Mouse (Mus musculus) bone marrow macrophage, adult 2 months (primary cell): ENCODE measurements around the gene Dhrs3.

Experiments
- CTCF ChIP-seq: IDR thresholded peaks from 2 replicates; pipeline ENCODE4 v1.5.1; 2012; ENCODE audit warnings: low read depth, mild to moderate bottlenecking, low read length, moderate library complexity
- POLR2A ChIP-seq: IDR thresholded peaks from 2 replicates; pipeline ENCODE4 v1.6.1; 2012; ENCODE audit warnings: mild to moderate bottlenecking, low read depth, low read length, borderline replicate concordance

GRCm38 (mm10) chr4:144972948-144973720, 80.5 kb downstream of the Dhrs3 start:
- TF ChIP-seq POLR2A = no peak
- TF ChIP-seq CTCF = no peak
